Mouse (Mus musculus) midbrain, embryonic 15.5 days (tissue): ENCODE results near the gene Csnk2a2. TPM values are rescaled to one million over a fixed set of nuclear protein-coding genes. Genes with fewer than 3 reads are reported as not detected.

Experiments
- ATAC-seq: fragments of 200-750 bp; cut with Nextera tagmentation; replicated peaks from 2 replicates; pipeline ENCODE4 v1.8.0; 2017; ENCODE audit warnings: moderate TSS enrichment
- H3K27ac ChIP-seq: fragments of 300-500 bp; sonication (generic); 2 replicates; pipeline ENCODE4 v1.5.1; 2015; ENCODE audit warnings: mild to moderate bottlenecking, inconsistent platforms
- H3K27me3 ChIP-seq: fragments of 300-500 bp; sonication (generic); replicated peaks from 2 replicates; pipeline ENCODE4 v1.6.1; 2015; ENCODE audit warnings: inconsistent platforms
- H3K36me3 ChIP-seq: fragments of 300-500 bp; sonication (generic); replicated peaks from 2 replicates; pipeline ENCODE4 v1.6.1; 2015; ENCODE audit warnings: inconsistent platforms
- H3K4me1 ChIP-seq: fragments of 300-500 bp; sonication (generic); 2 replicates; pipeline ENCODE4 v1.6.1; 2015; ENCODE audit warnings: inconsistent platforms
- H3K4me2 ChIP-seq: fragments of 300-500 bp; sonication (generic); 2 replicates; pipeline ENCODE4 v1.6.1; 2015; ENCODE audit warnings: inconsistent platforms, mild to moderate bottlenecking, moderate library complexity
- H3K4me3 ChIP-seq: fragments of 300-500 bp; sonication (generic); 2 replicates; pipeline ENCODE4 v1.5.1; 2015; ENCODE audit warnings: mild to moderate bottlenecking, inconsistent platforms
- H3K9ac ChIP-seq: fragments of 300-500 bp; sonication (generic); 2 replicates; pipeline ENCODE4 v1.6.1; 2015; ENCODE audit warnings: mild to moderate bottlenecking, inconsistent platforms
- H3K9me3 ChIP-seq: fragments of 300-500 bp; sonication (generic); 2 replicates; pipeline ENCODE4 v1.6.1; 2016; ENCODE audit warnings: inconsistent platforms
- WGBS: fragments of 180-500 bp; shearing (Covaris S2); methylation state at CpG from one replicate; pipeline ENCODE4 v1.1.7; 2015; ENCODE audit warnings: mixed read lengths; 5-methylcytosine and 5-hydroxymethylcytosine counted together
- polyA plus RNA-seq: library from polyadenylated mRNA; unstranded; fragments of >200 nt; fragmentation: Nextera tagmentation; extraction: Ambion mirVana; gene quantifications from 2 replicates; pipeline ENCODE4 v1.2.1, GENCODE M21; 2015

Gene Csnk2a2
- polyA plus RNA-seq, 1 experiment from 2014 or later: 9.8 TPM

GRCm38 (mm10) chr8:95433124-95433523 is 56.7 kb downstream of the Csnk2a2 start:
- Histone ChIP-seq H3K4me3 (peak overlapping the region; percentile 72), H3K27ac (no peak overlapping the region), H3K4me2 (peak overlapping the region; percentile 64), H3K9ac (peak overlapping the region; percentile 80), H3K9me3 (no peaks in the 10 kb centered on the region), H3K4me1 (peaks cover 57% of the 10 kb centered on the region), H3K27me3 (no peaks in the 10 kb centered on the region), H3K36me3 (no peaks in the 10 kb centered on the region)
- no peak for ATAC-seq
- 64% methylated on average over 4 of the region's 4 CpGs for WGBS

GRCm38 (mm10) chr8:95432471-95432870 is 57.4 kb downstream of the Csnk2a2 start:
- no peaks in the 10 kb centered on the region for H3K9me3 ChIP-seq
- no peak for ATAC-seq
- WGBS: 78% methylated on average over 3 of the region's 3 CpGs
- H3K4me3 ChIP-seq: peak overlapping the region; percentile 10; the same call in 1 of the 2 replicates
- peak overlapping the region; percentile 64 for H3K4me2 ChIP-seq
- H3K9ac ChIP-seq: no peak overlapping the region
- no peaks in the 10 kb centered on the region for H3K27me3 ChIP-seq
- no peak overlapping the region for H3K27ac ChIP-seq
- no peaks in the 10 kb centered on the region for H3K36me3 ChIP-seq
- H3K4me1 ChIP-seq: peaks cover 64% of the 10 kb centered on the region

- no peaks in the 10 kb centered on the region for H3K27me3 ChIP-seq
- peak overlapping the region; percentile 59 for H3K27ac ChIP-seq
- H3K4me2 ChIP-seq: peak overlapping the region; percentile 37
- H3K36me3 ChIP-seq: no peaks in the 10 kb centered on the region
- peaks cover 78% of the 10 kb centered on the region for H3K4me1 ChIP-seq
- peak; percentile 29; the same call in 1 of the 2 replicates for ATAC-seq
- no peaks in the 10 kb centered on the region for H3K9me3 ChIP-seq
- WGBS: 1% methylated on average over 3 of the region's 3 CpGs
- H3K4me3 ChIP-seq: peak overlapping the region; percentile 6; the same call in 1 of the 2 replicates
- H3K9ac ChIP-seq: 0 out of 2 replicates have a peak overlapping the region, but pooled peaks have one; percentile 13
Measured at GRCm38 (mm10) chr8:95429945-95430344, 59.9 kb downstream of the Csnk2a2 start.

- Histone ChIP-seq H3K9me3 (no peaks in the 10 kb centered on the region), H3K4me3 (no peak overlapping the region), H3K27ac (peak overlapping the region; percentile 74), H3K4me2 (peak overlapping the region; percentile 31), H3K36me3 (peaks cover 2% of the 10 kb centered on the region), H3K4me1 (peaks cover 66% of the 10 kb centered on the region), H3K27me3 (no peaks in the 10 kb centered on the region), H3K9ac (no peak overlapping the region; the same call in 1 of the 2 replicates)
- peak; percentile 48 for ATAC-seq
- 35% methylated on average over 12 of the region's 12 CpGs for WGBS
Measured at GRCm38 (mm10) chr8:95427594-95428535, 62.0 kb downstream of the Csnk2a2 start.

GRCm38 (mm10) chr8:95426781-95427281 is 63.0 kb downstream of the Csnk2a2 start:
- Histone ChIP-seq H3K27me3 (no peaks in the 10 kb centered on the region), H3K9me3 (no peaks in the 10 kb centered on the region), H3K9ac (no peak overlapping the region), H3K4me1 (peaks cover 55% of the 10 kb centered on the region), H3K4me3 (no peak overlapping the region), H3K27ac (peak overlapping the region; percentile 74), H3K36me3 (peaks cover 7% of the 10 kb centered on the region), H3K4me2 (no peak overlapping the region)
- peak; percentile 57 for ATAC-seq
- WGBS: 40% methylated on average over 2 of the region's 2 CpGs

GRCm38 (mm10) chr8:95424682-95425081 is 65.2 kb downstream of the Csnk2a2 start:
- no peak overlapping the region for H3K4me2 ChIP-seq
- 93% methylated on average over 7 of the region's 7 CpGs for WGBS
- no peak for ATAC-seq

GRCm38 (mm10) chr8:95422193-95422810 is 67.5 kb downstream of the Csnk2a2 start:
- no peaks in the 10 kb centered on the region for H3K27me3 ChIP-seq
- H3K9ac ChIP-seq: no peak overlapping the region
- WGBS: 87% methylated on average over 14 of the region's 14 CpGs
- H3K4me1 ChIP-seq: peaks cover 12% of the 10 kb centered on the region
- peaks cover 20% of the 10 kb centered on the region for H3K36me3 ChIP-seq
- H3K9me3 ChIP-seq: no peaks in the 10 kb centered on the region
- no peak for ATAC-seq
- no peak overlapping the region for H3K27ac ChIP-seq
- H3K4me3 ChIP-seq: no peak overlapping the region
- H3K4me2 ChIP-seq: no peak overlapping the region

More at GRCm38 (mm10) chr8:95424682-95425081, 65.2 kb downstream of the Csnk2a2 start:
- no peak overlapping the region for H3K4me3 ChIP-seq
- H3K9me3 ChIP-seq: no peaks in the 10 kb centered on the region
- H3K36me3 ChIP-seq: peaks cover 20% of the 10 kb centered on the region
- H3K27me3 ChIP-seq: no peaks in the 10 kb centered on the region
- H3K9ac ChIP-seq: no peak overlapping the region
- peaks cover 35% of the 10 kb centered on the region for H3K4me1 ChIP-seq
- no peak overlapping the region for H3K27ac ChIP-seq

- Histone ChIP-seq H3K4me3 (no peak overlapping the region), H3K9me3 (no peaks in the 10 kb centered on the region), H3K36me3 (no peaks in the 10 kb centered on the region), H3K4me2 (no peak overlapping the region), H3K27ac (no peak overlapping the region), H3K27me3 (no peaks in the 10 kb centered on the region), H3K4me1 (peaks cover 4% of the 10 kb centered on the region; the same call in 1 of the 2 replicates), H3K9ac (no peak overlapping the region)
- ATAC-seq: no peak
- 46% methylated on average over 10 of the region's 10 CpGs for WGBS
Measured at GRCm38 (mm10) chr8:95411309-95411972, 78.4 kb downstream of the Csnk2a2 start.

- H3K27me3 ChIP-seq: no peaks in the 10 kb centered on the region
- WGBS: 87% methylated on average over 5 of the region's 5 CpGs
- no peak overlapping the region for H3K4me2 ChIP-seq
- peaks cover 4% of the 10 kb centered on the region; the same call in 1 of the 2 replicates for H3K4me1 ChIP-seq
- H3K4me3 ChIP-seq: no peak overlapping the region
- H3K27ac ChIP-seq: no peak overlapping the region
- no peak for ATAC-seq
- H3K9ac ChIP-seq: no peak overlapping the region
- H3K9me3 ChIP-seq: no peaks in the 10 kb centered on the region
- H3K36me3 ChIP-seq: no peaks in the 10 kb centered on the region
Measured at GRCm38 (mm10) chr8:95409518-95409917, 80.3 kb downstream of the Csnk2a2 start.

GRCm38 (mm10) chr8:95401091-95401490 is 88.7 kb downstream of the Csnk2a2 start:
- Histone ChIP-seq H3K9ac (no peak overlapping the region), H3K4me2 (no peak overlapping the region), H3K36me3 (no peaks in the 10 kb centered on the region), H3K27ac (no peak overlapping the region), H3K9me3 (no peaks in the 10 kb centered on the region), H3K4me1 (0 out of 2 replicates have a peak, but pooled peaks cover 6% of the 10 kb centered on the region), H3K27me3 (no peaks in the 10 kb centered on the region), H3K4me3 (no peak overlapping the region)
- ATAC-seq: no peak
- 73% methylated on average over 7 of the region's 7 CpGs for WGBS

- 0 out of 2 replicates have a peak, but pooled peaks cover 6% of the 10 kb centered on the region for H3K4me1 ChIP-seq
- no peak overlapping the region for H3K27ac ChIP-seq
- no peak overlapping the region for H3K9ac ChIP-seq
- WGBS: 87% methylated on average over 9 of the region's 9 CpGs
- no peaks in the 10 kb centered on the region for H3K36me3 ChIP-seq
- no peak overlapping the region for H3K4me2 ChIP-seq
- no peak for ATAC-seq
- no peaks in the 10 kb centered on the region for H3K9me3 ChIP-seq
- H3K4me3 ChIP-seq: no peak overlapping the region
- H3K27me3 ChIP-seq: no peaks in the 10 kb centered on the region
Measured at GRCm38 (mm10) chr8:95399131-95399530, 90.7 kb downstream of the Csnk2a2 start.

- no peak for ATAC-seq
- no peak overlapping the region for H3K4me3 ChIP-seq
- H3K36me3 ChIP-seq: no peaks in the 10 kb centered on the region
- 47% methylated on average over 5 of the region's 5 CpGs for WGBS
- H3K4me1 ChIP-seq: 0 out of 2 replicates have a peak, but pooled peaks cover 6% of the 10 kb centered on the region
- no peak overlapping the region for H3K4me2 ChIP-seq
- no peaks in the 10 kb centered on the region for H3K9me3 ChIP-seq
- no peak overlapping the region for H3K9ac ChIP-seq
- H3K27me3 ChIP-seq: no peaks in the 10 kb centered on the region
- no peak overlapping the region for H3K27ac ChIP-seq
Measured at GRCm38 (mm10) chr8:95397201-95397600, 92.6 kb downstream of the Csnk2a2 start.
